ENCODE assay signal across 1 mouse cellular context in the genomic region with DNA sequence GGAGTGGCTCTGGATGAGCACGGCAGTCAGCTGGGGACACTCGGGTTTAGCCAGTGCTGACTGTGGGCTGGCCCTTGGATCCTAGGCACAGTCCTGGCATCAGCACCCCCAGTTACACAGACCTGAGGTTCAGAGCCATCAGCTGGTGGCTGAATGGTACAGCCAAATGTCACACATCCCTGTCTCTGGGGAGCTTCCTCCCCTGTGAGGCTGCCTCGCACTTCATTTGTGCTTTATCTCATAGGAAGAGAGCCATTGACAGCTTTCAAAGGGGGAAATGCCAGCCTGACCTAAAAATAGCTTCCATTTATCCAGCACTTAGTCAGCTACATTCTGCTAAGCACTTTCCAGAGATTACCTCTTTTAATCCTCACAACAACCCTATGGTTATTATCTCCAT.
A peak's percentile ranks its signal among the peaks of the same experiment; 100 is the strongest.
TF ChIP-seq lines count a peak whose summit lies in the region.

No protein-coding gene starts in this region.

TF ChIP-seq in MEL, 35 proteins besides CTCF, POLR2A, EP300 and RAD21:
- TF ChIP-seq TBP (IDR thresholded peaks at IDR 0.05; ENCODE audit: low read depth, low read length) (0 out of 2 replicates have a peak, but pooled peaks have one; percentile 8), NELFE (IDR thresholded peaks at IDR 0.05; ENCODE audit: low read depth, low read length) (no peak), MEF2A (IDR thresholded peaks at IDR 0.05; ENCODE audit: extremely low read depth, insufficient replicate concordance, low read depth, low read length, poor library complexity, severe bottlenecking) (peak; percentile 78; the same call in 1 of the 2 replicates), POLR2AphosphoS2 (IDR thresholded peaks at IDR 0.05; ENCODE audit: low read length) (no peak), SIN3A (IDR thresholded peaks at IDR 0.05; ENCODE audit: low read length) (0 out of 2 replicates have a peak, but pooled peaks have one; percentile 13), TCF12 (IDR thresholded peaks at IDR 0.05; ENCODE audit: low read depth, low read length) (no peak)
TF ChIP-seq in MEL: peak in this region for 3.
